Mouse (Mus musculus) CH12.LX (cell line): ENCODE measurements around the gene Vinac1. TPM values are rescaled to one million over a fixed set of nuclear protein-coding genes. Genes with fewer than 3 reads are reported as not detected.

Source experiments
- DNase-seq: peaks from one replicate; pipeline ENCODE4 v3.0.0-alpha.2; 2013; ENCODE audit errors: extremely low read depth
- H3K27ac ChIP-seq: 2 replicates; pipeline ENCODE4 v1.5.1; 2012; ENCODE audit warnings: low read depth, mild to moderate bottlenecking, control low read depth, moderate library complexity; ENCODE audit not compliant: insufficient read depth
- H3K27me3 ChIP-seq: replicated peaks from 2 replicates; pipeline ENCODE3; 2012; ENCODE audit warnings: inconsistent platforms
- H3K36me3 ChIP-seq, 2 experiments: replicated peaks in 1 of 2; 2 replicates each; pipeline versions ENCODE3 to v1.6.1; 2012; ENCODE audit warnings: inconsistent platforms in 1 of 2, low read length in 1 of 2, mild to moderate bottlenecking in 1 of 2, mixed read lengths in 1 of 2, moderate library complexity in 1 of 2; ENCODE audit not compliant: control insufficient read depth in 1 of 2, insufficient read depth in 1 of 2
- H3K4me1 ChIP-seq, 2 experiments: 2 replicates each; pipeline ENCODE4 v1.6.1; 2012; ENCODE audit warnings: inconsistent platforms in 1 of 2, moderate library complexity in 1 of 2; ENCODE audit not compliant: insufficient read depth in 2 of 2, control insufficient read depth in 1 of 2
- H3K4me2 ChIP-seq: 2 replicates; pipeline ENCODE4 v1.6.1; 2012; ENCODE audit warnings: low read depth, mild to moderate bottlenecking, control low read depth; ENCODE audit not compliant: poor library complexity, insufficient read depth, severe bottlenecking
- H3K4me3 ChIP-seq, 3 experiments: fragments of 150-350 bp in 1 of 3; sonication (generic) in 1 of 3; replicated peaks in 1 of 3; 2 replicates each; pipeline versions ENCODE3 to v1.5.1; 2011 to 2012; ENCODE audit warnings: low read depth in 2 of 3, low read length in 2 of 3, mild to moderate bottlenecking in 2 of 3, moderate library complexity in 2 of 3, control low read depth in 1 of 3, improper control_type of control experiment in 1 of 3, inconsistent platforms in 1 of 3, mixed read lengths in 1 of 3; ENCODE audit not compliant: poor library complexity in 1 of 3
- H3K79me2 ChIP-seq: replicated peaks from 2 replicates; pipeline ENCODE4 v1.6.1; 2012; ENCODE audit warnings: mild to moderate bottlenecking, moderate library complexity; ENCODE audit not compliant: control insufficient read depth, poor library complexity, insufficient read depth, severe bottlenecking; ENCODE audit errors: extremely low read depth
- H3K9ac ChIP-seq: 2 replicates; pipeline ENCODE4 v1.6.1; 2012; ENCODE audit warnings: low read depth, mild to moderate bottlenecking, control low read depth, moderate library complexity; ENCODE audit not compliant: insufficient read depth
- H3K9me3 ChIP-seq: replicated peaks from 2 replicates; pipeline ENCODE3; 2012; ENCODE audit warnings: low read length, inconsistent platforms, mixed read lengths
- CHD2 ChIP-seq: IDR thresholded peaks from 2 replicates; pipeline ENCODE4 v1.6.1; 2011; ENCODE audit warnings: low read length, improper control_type of control experiment
- CTCF ChIP-seq, 2 experiments: IDR thresholded peaks in 1 of 2; conservative IDR thresholded peaks in 1 of 2; 2 replicates each; pipeline ENCODE4 v1.5.1; 2011 to 2012; ENCODE audit warnings: low read depth in 2 of 2, low read length in 2 of 2, improper control_type of control experiment in 1 of 2, inconsistent platforms in 1 of 2, mild to moderate bottlenecking in 1 of 2, moderate library complexity in 1 of 2
- ELF1 ChIP-seq: IDR thresholded peaks from 2 replicates; pipeline ENCODE4 v1.6.1; 2014; ENCODE audit warnings: low read depth, mild to moderate bottlenecking, inconsistent platforms, low read length, improper control_type of control experiment
- HCFC1 ChIP-seq: IDR thresholded peaks from 2 replicates; pipeline ENCODE4 v1.6.1; 2012; ENCODE audit warnings: low read depth, mild to moderate bottlenecking, inconsistent platforms, low read length, improper control_type of control experiment
- JUND ChIP-seq: conservative IDR thresholded peaks from 2 replicates; pipeline ENCODE4 v1.6.1; 2011; ENCODE audit warnings: low read depth, low read length, improper control_type of control experiment
- RAD21 ChIP-seq: IDR thresholded peaks from 2 replicates; pipeline ENCODE4 v1.6.1; 2011; ENCODE audit warnings: low read depth, mild to moderate bottlenecking, low read length, improper control_type of control experiment, moderate library complexity
- dilution Hi-C: fragments of 300-500 bp; cut with MboI; formaldehyde crosslinking; loops from 2 replicates; pipeline ENCODE4 v1.14.3; 2020; ENCODE audit warnings: low sequenced_read_pairs; ENCODE audit not compliant: extremely low pct_unique_long_range_greater_than_20kb, extremely low pct_ligation_motif_present
- in situ Hi-C: fragments of 300-500 bp; cut with MboI; formaldehyde crosslinking; loops from 3 replicates; pipeline ENCODE4 v1.14.3; 2019; ENCODE audit warnings: low sequenced_read_pairs, low pct_ligation_motif_present, low pct_unique_long_range_greater_than_20kb, mixed read lengths
- polyA plus RNA-seq: library from polyadenylated mRNA; unstranded; fragments of >175 nt; gene quantifications from 2 replicates; pipeline ENCODE4 v1.2.1, GENCODE M21; 2012; ENCODE audit warnings: low read depth; ENCODE audit not compliant: insufficient read length
- total RNA-seq, 2 experiments: library from RNA; depleted of rRNA; stranded (reverse); fragments of 300-350 nt in 1 of 2; fragments of >200 nt in 1 of 2; gene quantifications; 2 replicates each; pipeline ENCODE4 v1.2.3; 2012 to 2014

Gene Vinac1
- total and polyA plus RNA-seq, 3 experiments = 0.06 TPM; not detected in 2

DNA sequence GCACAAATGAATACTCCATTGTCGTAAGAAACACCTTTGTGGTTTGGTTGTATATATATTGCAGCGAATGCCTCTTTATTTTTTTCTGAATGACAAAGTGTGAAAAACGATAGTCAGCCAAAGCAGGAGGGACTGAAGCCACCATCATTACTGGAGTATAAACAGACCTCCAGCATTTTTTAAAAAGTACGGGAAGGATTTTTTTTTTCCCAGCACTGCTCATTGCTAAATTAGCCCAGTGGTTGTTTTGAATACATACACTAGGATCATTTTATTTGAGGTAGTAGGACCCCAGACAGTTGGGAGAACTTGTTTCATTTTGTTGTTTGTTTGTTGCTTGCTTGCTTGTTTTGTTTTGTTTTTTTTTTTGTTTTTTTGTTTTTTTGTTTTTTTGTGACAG is 72.4 kb downstream of the Vinac1 start:
- dilution Hi-C loops (no loop called here), in situ Hi-C loops (no loop called here)
- no peak overlapping the region for H3K27ac ChIP-seq

More for the DNA sequence above, 72.4 kb downstream of the Vinac1 start:
- Histone ChIP-seq H3K9ac (no peak overlapping the region), H3K27me3 (no peaks in the 10 kb centered on the region), H3K4me2 (no peak overlapping the region), H3K36me3 (no peaks in the 10 kb centered on the region), H3K4me1 (no peaks in the 10 kb centered on the region; a peak in 1 of 4 replicates), H3K4me3 (no peak overlapping the region), H3K9me3 (no peaks in the 10 kb centered on the region), H3K79me2 (no peaks in the 10 kb centered on the region)
- no peak for TF ChIP-seq ELF1
- TF ChIP-seq CTCF (conservative IDR thresholded peaks at IDR 0.05 in 1 of 2, IDR thresholded peaks at IDR 0.05 in 1 of 2; ENCODE audit: low read depth in 2 of 2, low read length in 2 of 2) = no peak
- TF ChIP-seq JUND = no peak
- TF ChIP-seq CHD2 = no peak
- TF ChIP-seq HCFC1 = no peak
- TF ChIP-seq RAD21 = no peak
- DNase-seq = no peak

Other genes starting within 250 kb of the Vinac1 start
- gene Tmem87b, start 230.1 kb downstream of the Vinac1 start, total RNA-seq (2012; rRNA removed) = 4.3 and 5.3 TPM in 2 replicates
- gene Tmem87b, start 230.1 kb downstream of the Vinac1 start, total RNA-seq (2014; rRNA removed) = 6.6 and 8.1 TPM in 2 replicates
- 5.4 and 6.2 TPM in 2 replicates for gene Tmem87b, start 230.1 kb downstream of the Vinac1 start, polyA plus RNA-seq
- not detected in 2 replicates for gene Fbln7, start 185.2 kb downstream of the Vinac1 start, total RNA-seq (2012; rRNA removed)
- gene Fbln7, start 185.2 kb downstream of the Vinac1 start, total RNA-seq (2014; rRNA removed) = not detected in 2 replicates
- gene Fbln7, start 185.2 kb downstream of the Vinac1 start, polyA plus RNA-seq = not detected in 2 replicates
- gene Zc3h8, start 104.1 kb downstream of the Vinac1 start, total RNA-seq (2012; rRNA removed) = 8.1 and 10.2 TPM in 2 replicates
- gene Zc3h8, start 104.1 kb downstream of the Vinac1 start, total RNA-seq (2014; rRNA removed) = 11.7 and 15.3 TPM in 2 replicates
- gene Zc3h8, start 104.1 kb downstream of the Vinac1 start, polyA plus RNA-seq = 15.2 and 20.2 TPM in 2 replicates
- 0.55 and 0.64 TPM in 2 replicates for gene Zc3h6, start 80.8 kb downstream of the Vinac1 start, total RNA-seq (2012; rRNA removed)
- 0.65 and 0.72 TPM in 2 replicates for gene Zc3h6, start 80.8 kb downstream of the Vinac1 start, total RNA-seq (2014; rRNA removed)
- gene Zc3h6, start 80.8 kb downstream of the Vinac1 start, polyA plus RNA-seq = 0.57 and 0.59 TPM in 2 replicates
- 3.3 and 3.4 TPM in 2 replicates for gene Gm10762, start 80.4 kb downstream of the Vinac1 start, total RNA-seq (2012; rRNA removed)
- gene Gm10762, start 80.4 kb downstream of the Vinac1 start, total RNA-seq (2014; rRNA removed) = 2.9 and 3.9 TPM in 2 replicates
- gene Gm10762, start 80.4 kb downstream of the Vinac1 start, polyA plus RNA-seq = 3.0 and 3.3 TPM in 2 replicates
- 1.6 and 1.8 TPM in 2 replicates for gene Ttl, start 17.8 kb upstream of the Vinac1 start, total RNA-seq (2012; rRNA removed)
- 2.7 and 3.1 TPM in 2 replicates for gene Ttl, start 17.8 kb upstream of the Vinac1 start, total RNA-seq (2014; rRNA removed)
- 2.9 and 4.0 TPM in 2 replicates for gene Ttl, start 17.8 kb upstream of the Vinac1 start, polyA plus RNA-seq
- gene Polr1b, start 52.8 kb upstream of the Vinac1 start, total RNA-seq (2012; rRNA removed) = 68.0 and 86.7 TPM in 2 replicates
- 70.5 and 70.9 TPM in 2 replicates for gene Polr1b, start 52.8 kb upstream of the Vinac1 start, total RNA-seq (2014; rRNA removed)
- gene Polr1b, start 52.8 kb upstream of the Vinac1 start, polyA plus RNA-seq = 74.2 and 83.1 TPM in 2 replicates
- 14.3 and 24.1 TPM in 2 replicates for gene Chchd5, start 81.5 kb upstream of the Vinac1 start, total RNA-seq (2012; rRNA removed)
- 20.5 and 23.4 TPM in 2 replicates for gene Chchd5, start 81.5 kb upstream of the Vinac1 start, total RNA-seq (2014; rRNA removed)
- 17.8 and 20.8 TPM in 2 replicates for gene Chchd5, start 81.5 kb upstream of the Vinac1 start, polyA plus RNA-seq
- 43.1 and 47.2 TPM in 2 replicates for gene Slc20a1, start 150.6 kb upstream of the Vinac1 start, total RNA-seq (2012; rRNA removed)
- 72.1 and 77.3 TPM in 2 replicates for gene Slc20a1, start 150.6 kb upstream of the Vinac1 start, total RNA-seq (2014; rRNA removed)
- 78.2 and 95.1 TPM in 2 replicates for gene Slc20a1, start 150.6 kb upstream of the Vinac1 start, polyA plus RNA-seq
- 13.3 and 15.0 TPM in 2 replicates for gene Ckap2l, start 249.0 kb upstream of the Vinac1 start, total RNA-seq (2012; rRNA removed)
- gene Ckap2l, start 249.0 kb upstream of the Vinac1 start, total RNA-seq (2014; rRNA removed) = 22.6 and 23.6 TPM in 2 replicates
- gene Ckap2l, start 249.0 kb upstream of the Vinac1 start, polyA plus RNA-seq = 30.5 and 35.6 TPM in 2 replicates